Mouse (Mus musculus): ENCODE measurements around the gene Chrdl2.

DNA sequence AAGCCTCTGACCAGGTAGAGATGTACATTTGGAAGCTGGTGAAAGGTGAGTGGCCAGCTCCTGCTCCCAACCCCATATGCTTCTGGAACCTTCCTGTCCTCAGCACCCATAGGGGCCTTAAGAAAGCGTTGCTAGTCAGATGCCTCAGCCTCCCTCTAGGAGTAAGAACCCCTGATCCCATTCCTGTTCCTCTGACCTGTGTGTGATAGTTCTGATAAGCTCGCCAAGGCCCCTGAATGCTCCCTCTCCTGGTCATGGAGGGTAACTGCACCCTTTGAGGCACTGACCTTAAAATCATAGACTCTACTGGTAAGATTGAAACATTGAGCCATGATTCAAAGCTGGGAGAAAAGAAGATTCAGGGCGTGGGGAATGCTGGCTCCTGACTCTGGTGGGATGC, 23.3 kb downstream of the Chrdl2 start:
- TF ChIP-seq CTCF (IDR thresholded peaks at IDR 0.05; ENCODE audit: control insufficient read depth, insufficient read depth, low read length) (peak; percentile 72), POLR2A (IDR thresholded peaks at IDR 0.05; ENCODE audit: borderline replicate concordance, control insufficient read depth, low read depth, low read length) (no peak)
